Mouse (Mus musculus): Measurements from ENCODE around the gene Hsp90b1. TPM values are rescaled to one million over a fixed set of nuclear protein-coding genes. Genes with fewer than 3 reads are reported as not detected.

Gene Hsp90b1
- polyA plus RNA-seq, 1 experiment from 2014 or later, result 733 TPM

Small RNA genes lying within 50 kb of the gene (microRNA-seq; reads per million reads assigned to microRNA genes)
- 3.0 reads per million, percentile 14 among the genes with 10 or more reads in this experiment for gene Gm25745

Other genes with a start within 250 kb of the Hsp90b1 start
- gene Syn3, start 206.6 kb downstream of the Hsp90b1 start, polyA plus RNA-seq (2015; fragmentation: Nextera tagmentation; extraction: Ambion mirVana), result 7.2 and 8.1 TPM in 2 replicates
- gene Ttc41, start 302 bp upstream of the Hsp90b1 start, polyA plus RNA-seq (2015; fragmentation: Nextera tagmentation; extraction: Ambion mirVana), result 1.4 and 1.6 TPM in 2 replicates
- not detected in 2 replicates for gene Gm49358, start 58.5 kb upstream of the Hsp90b1 start, polyA plus RNA-seq (2015; fragmentation: Nextera tagmentation; extraction: Ambion mirVana)
- 1.2 and 1.4 TPM in 2 replicates for gene Nt5dc3, start 73.5 kb upstream of the Hsp90b1 start, polyA plus RNA-seq (2015; fragmentation: Nextera tagmentation; extraction: Ambion mirVana)